16 mouse cellular contexts compared by ENCODE assay signal in genomic region chr16:20464725-20465124, GRCm38 (mm10).
"Had no signal": no experiment of that assay in that cellular context is flagged by ENCODE, and none has a peak within 500 bp of the region (broad histone marks: within the 10 kb centered on the region; RNA-seq: fewer than 3 reads in every experiment).

No protein-coding gene starts in this region.

- H3K27ac ChIP-seq: neural tube, embryonic 13.5 days; neural tube, embryonic 15.5 days; stomach, embryonic 15.5 days; stomach, postnatal 0 days had no signal

- H3K4me3 ChIP-seq: neural tube, embryonic 13.5 days; neural tube, embryonic 15.5 days; stomach, embryonic 15.5 days had no signal

- H3K9me3 ChIP-seq: neural tube, embryonic 13.5 days; neural tube, embryonic 15.5 days; stomach, embryonic 15.5 days had no signal

- H3K4me2 ChIP-seq: neural tube, embryonic 13.5 days; neural tube, embryonic 15.5 days; stomach, embryonic 15.5 days had no signal

- H3K36me3 ChIP-seq: neural tube, embryonic 13.5 days; neural tube, embryonic 15.5 days; stomach, embryonic 15.5 days had no signal

- H3K27me3 ChIP-seq: neural tube, embryonic 13.5 days; neural tube, embryonic 15.5 days; stomach, embryonic 15.5 days had no signal

- H3K9ac ChIP-seq: neural tube, embryonic 13.5 days; neural tube, embryonic 15.5 days; stomach, embryonic 15.5 days had no signal

- DNase-seq: retina, postnatal 1 day; right cerebral cortex, adult 18-20 months; right cerebral cortex, postnatal 14 days; right cerebral cortex, postnatal 25 days; right cerebral cortex, postnatal 4 days; spleen, adult 18-20 months; thymus, adult 18-20 months; thymus, adult 2 months; thymus, postnatal 14 days; thymus, postnatal 25 days; thymus, postnatal 36 days; thymus, postnatal 4 days had no signal

- H3K4me1 ChIP-seq: neural tube, embryonic 13.5 days; neural tube, embryonic 15.5 days; stomach, embryonic 15.5 days had no signal
